Comparison of ENCODE assay signal across 8 mouse cellular contexts in genomic region chr2:70126783-70127182, GRCm38 (mm10).
DNase-seq lines count a peak whose midpoint lies in the region; ATAC-seq and TF ChIP-seq lines count a peak whose summit lies in the region.

No protein-coding gene starts in this region.

- dilution Hi-C loops in CH12.LX (cut with MboI; ENCODE audit: extremely low pct_ligation_motif_present, extremely low pct_unique_long_range_greater_than_20kb, low sequenced_read_pairs) = no loop called here

- peaks cover 0 to 63% of the 10 kb centered on the region in 2 experiments; a peak in 3 of 4 replicates for H3K4me1 ChIP-seq in CH12.LX (ENCODE audit: control insufficient read depth in 1 of 2, insufficient read depth in 2 of 2)
- H3K4me1 ChIP-seq in forebrain, embryonic 14.5 days (ENCODE audit: control insufficient read depth, insufficient read depth, low read length) = peaks cover 15% of the 10 kb centered on the region
- peaks cover 6% of the 10 kb centered on the region for H3K4me1 ChIP-seq in lung, embryonic 15.5 days

- intact Hi-C loops in heart, postnatal 25 days (cut with DNase I) = loop anchor here (2.0 to 5.0 kb wide), 2 partner anchors 101 to 432 kb away; no protein-coding TSS in a partner anchor

- peak in 1 of 2 experiments; percentile 93 for TF ChIP-seq CTCF in CH12.LX (conservative IDR thresholded peaks at IDR 0.05 in 1 of 2, IDR thresholded peaks at IDR 0.05 in 1 of 2; ENCODE audit: low read depth in 2 of 2, low read length in 2 of 2)

- H3K9me3 ChIP-seq in CH12.LX (replicated peaks; ENCODE audit: low read length) = no peaks in the 10 kb centered on the region
- H3K9me3 ChIP-seq in forebrain, embryonic 14.5 days (replicated peaks; ENCODE audit: control insufficient read depth, low read length) = no peaks in the 10 kb centered on the region
- H3K9me3 ChIP-seq in lung, embryonic 15.5 days = no peaks in the 10 kb centered on the region

- no peak overlapping the region for H3K27ac ChIP-seq in CH12.LX (ENCODE audit: insufficient read depth, low read depth)
- peak overlapping the region; percentile 85; the same call in 1 of the 2 replicates for H3K27ac ChIP-seq in forebrain, embryonic 14.5 days (ENCODE audit: low read depth, low read length)
- H3K27ac ChIP-seq in lung, embryonic 15.5 days = no peak overlapping the region

- peak; percentile 93 for TF ChIP-seq RAD21 in CH12.LX (IDR thresholded peaks at IDR 0.05; ENCODE audit: low read depth, low read length)

- H3K9ac ChIP-seq in CH12.LX (ENCODE audit: insufficient read depth, low read depth) = no peak overlapping the region
- H3K9ac ChIP-seq in forebrain, embryonic 14.5 days (ENCODE audit: low read length) = peak overlapping the region; percentile 37
- no peak overlapping the region for H3K9ac ChIP-seq in lung, embryonic 15.5 days

- TF ChIP-seq POLR2A in CH12.LX (IDR thresholded peaks at IDR 0.05; ENCODE audit: low read depth, low read length) = no peak

- no peak for TF ChIP-seq EP300 in CH12.LX (IDR thresholded peaks at IDR 0.05; ENCODE audit: low read length)

- in situ Hi-C loops in CH12.LX (cut with MboI; ENCODE audit: low pct_ligation_motif_present, low pct_unique_long_range_greater_than_20kb, low sequenced_read_pairs) = loop anchor here (25.0 kb wide), 1 partner anchor 436 kb away; the partner anchor contains the start of gene Gad1

- under 1% methylated on average over 13 of the region's 13 CpGs for WGBS in forebrain, embryonic 14.5 days
- WGBS in lung, embryonic 15.5 days = under 1% methylated on average over 13 of the region's 13 CpGs

- peak; percentile 84 for ATAC-seq in forebrain, embryonic 14.5 days
- ATAC-seq in lung, embryonic 15.5 days (ENCODE audit: borderline replicate concordance, extremely low read depth, low FRiP score, low TSS enrichment) = peak; percentile 69; the same call in 1 of the 2 replicates

- DNase-seq in CH12.LX (ENCODE audit: extremely low read depth) = peak; percentile 90
- peak; percentile 24 for DNase-seq in c-Kit-positive CD71-positive TER-119-negative erythroid progenitor cells, embryonic 14.5 days (ENCODE audit: low read depth)
- DNase-seq in forebrain, embryonic 14.5 days (ENCODE audit: low spot score) = peak; percentile 97
- DNase-seq in heart, postnatal 25 days (ENCODE audit: low spot score) = peak; percentile 4
- peak; percentile 89 for DNase-seq in layer of hippocampus, adult 11-12 months (ENCODE audit: low spot score)
- peak; percentile 54 for DNase-seq in ovary, postnatal 10 days (ENCODE audit: low spot score)
- peak; percentile 67 for DNase-seq in thymus, postnatal 0 days (ENCODE audit: low spot score)

- H3K27me3 ChIP-seq in CH12.LX (replicated peaks) = no peaks in the 10 kb centered on the region
- H3K27me3 ChIP-seq in forebrain, embryonic 14.5 days (replicated peaks; ENCODE audit: control insufficient read depth, insufficient read depth, low read length) = 0 out of 2 replicates have a peak, but pooled peaks cover 6% of the 10 kb centered on the region
- peaks cover 19% of the 10 kb centered on the region; the same call in 1 of the 2 replicates for H3K27me3 ChIP-seq in lung, embryonic 15.5 days

- peak overlapping the region; percentile 78 for H3K4me2 ChIP-seq in CH12.LX (ENCODE audit: insufficient read depth, low read depth, poor library complexity, severe bottlenecking)
- peak overlapping the region; percentile 32 for H3K4me2 ChIP-seq in forebrain, embryonic 14.5 days (ENCODE audit: low read length)
- peak overlapping the region; percentile 49 for H3K4me2 ChIP-seq in lung, embryonic 15.5 days

- H3K4me3 ChIP-seq in CH12.LX (replicated peaks in 1 of 3; ENCODE audit: low read depth in 2 of 3, low read length in 2 of 3, poor library complexity in 1 of 3) = peak overlapping the region in 1 of 3 experiments; percentile 13
- no peak overlapping the region; the same call in 1 of the 2 replicates for H3K4me3 ChIP-seq in forebrain, embryonic 14.5 days (ENCODE audit: low read depth, low read length)
- H3K4me3 ChIP-seq in lung, embryonic 15.5 days = no peak overlapping the region

- no peaks in the 10 kb centered on the region for H3K36me3 ChIP-seq in CH12.LX (replicated peaks in 1 of 2; ENCODE audit: control insufficient read depth in 1 of 2, insufficient read depth in 1 of 2, low read length in 1 of 2)
- no peaks in the 10 kb centered on the region for H3K36me3 ChIP-seq in forebrain, embryonic 14.5 days (ENCODE audit: control insufficient read depth, insufficient read depth, low read length)
- H3K36me3 ChIP-seq in lung, embryonic 15.5 days = no peaks in the 10 kb centered on the region

- no peaks in the 10 kb centered on the region for H3K79me2 ChIP-seq in CH12.LX (replicated peaks; ENCODE audit: control insufficient read depth, extremely low read depth, insufficient read depth, poor library complexity, severe bottlenecking)

TF ChIP-seq in CH12.LX, 34 proteins besides CTCF, POLR2A, EP300 and RAD21:
- no peak for TF ChIP-seq GABPA (IDR thresholded peaks at IDR 0.05; ENCODE audit: insufficient replicate concordance, low read depth, low read length)
- TF ChIP-seq MAFK (IDR thresholded peaks at IDR 0.05; ENCODE audit: insufficient replicate concordance, low read length) = no peak
- TF ChIP-seq ETS1 (conservative IDR thresholded peaks at IDR 0.05; ENCODE audit: low read depth, low read length) = no peak
- no peak for TF ChIP-seq USF1 (IDR thresholded peaks at IDR 0.05; ENCODE audit: low read depth, low read length)
- no peak for TF ChIP-seq BHLHE40 (IDR thresholded peaks at IDR 0.05; ENCODE audit: low read depth, low read length)
- TF ChIP-seq NRF1 (IDR thresholded peaks at IDR 0.05; ENCODE audit: low read depth, low read length) = no peak
- TF ChIP-seq KAT2A (IDR thresholded peaks at IDR 0.05; ENCODE audit: insufficient replicate concordance, low read length) = no peak
- no peak for TF ChIP-seq ZMIZ1 (IDR thresholded peaks at IDR 0.05; ENCODE audit: low read depth, low read length)
- TF ChIP-seq E2F4 (IDR thresholded peaks at IDR 0.05; ENCODE audit: insufficient replicate concordance, low read depth, low read length) = peak; percentile 81; the same call in 1 of the 2 replicates
- TF ChIP-seq SMC3 (IDR thresholded peaks at IDR 0.05; ENCODE audit: low read depth, low read length) = peak; percentile 79
- TF ChIP-seq MAX (IDR thresholded peaks at IDR 0.05; ENCODE audit: low read length) = no peak; the same call in 1 of the 2 replicates
- no peak for TF ChIP-seq MYC (IDR thresholded peaks at IDR 0.05; ENCODE audit: low read depth, low read length)

Comparison
In these comparisons a context has a peak if more than half of its experiments do, and no peak if none do; other contexts are left out.
1. DNase-seq: peak in every context shown above with its lines; median percentile 97 in forebrain, embryonic 14.5 days; 90 in CH12.LX; 89 in layer of hippocampus, adult 11-12 months; 67 in thymus, postnatal 0 days; 54 in ovary, postnatal 10 days; 24 in c-Kit-positive CD71-positive TER-119-negative erythroid progenitor cells, embryonic 14.5 days; 4 in heart, postnatal 25 days.